Mouse (Mus musculus): Measurements from ENCODE around the gene Theg. TPM values are rescaled to one million over a fixed set of nuclear protein-coding genes. Genes with fewer than 3 reads are reported as not detected.

Gene Theg
- total RNA-seq, 2 experiments from 2014 or later: 0.60 TPM; not detected in 1

DNA sequence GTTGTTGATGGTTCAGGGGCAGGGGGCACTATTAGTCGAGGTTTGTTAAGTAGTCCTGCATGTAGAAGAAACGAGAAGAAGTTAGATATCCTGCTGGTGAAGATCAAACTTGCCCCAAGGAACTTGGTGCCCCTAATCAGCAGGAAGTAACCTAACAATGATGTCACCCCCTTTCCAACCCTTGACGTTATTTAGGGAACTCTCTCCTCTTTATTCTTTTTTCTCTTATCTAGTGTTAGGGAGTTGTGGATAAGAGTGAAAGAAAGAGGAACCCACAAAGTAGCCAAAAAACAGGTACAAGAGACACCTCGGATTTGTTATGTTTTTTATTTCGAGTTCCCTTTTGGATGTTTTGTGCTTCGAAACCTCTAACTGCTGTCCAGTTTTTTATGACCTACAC is 7.0 kb upstream of the Theg start:
- DNase-seq: no peak

DNA sequence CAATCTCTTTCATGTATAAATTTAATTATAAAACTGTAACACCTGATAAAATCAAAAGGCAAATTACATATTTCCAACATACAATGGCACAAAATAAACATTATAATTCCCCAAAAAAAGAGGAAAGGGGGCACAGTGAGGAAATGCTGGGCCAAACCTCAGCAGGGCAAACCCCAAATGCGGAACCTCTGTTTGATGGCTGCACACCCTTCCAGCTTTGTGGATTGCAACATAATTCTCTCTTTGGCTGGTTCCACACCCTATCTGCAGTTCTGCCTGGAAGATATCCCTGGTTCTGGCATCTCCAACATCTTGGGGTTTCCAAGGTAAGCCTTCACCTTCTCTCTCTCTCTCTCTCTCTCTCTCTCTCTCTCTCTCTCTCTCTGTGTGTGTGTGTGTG is 3.6 kb upstream of the Theg start:
- no peak for DNase-seq

DNA sequence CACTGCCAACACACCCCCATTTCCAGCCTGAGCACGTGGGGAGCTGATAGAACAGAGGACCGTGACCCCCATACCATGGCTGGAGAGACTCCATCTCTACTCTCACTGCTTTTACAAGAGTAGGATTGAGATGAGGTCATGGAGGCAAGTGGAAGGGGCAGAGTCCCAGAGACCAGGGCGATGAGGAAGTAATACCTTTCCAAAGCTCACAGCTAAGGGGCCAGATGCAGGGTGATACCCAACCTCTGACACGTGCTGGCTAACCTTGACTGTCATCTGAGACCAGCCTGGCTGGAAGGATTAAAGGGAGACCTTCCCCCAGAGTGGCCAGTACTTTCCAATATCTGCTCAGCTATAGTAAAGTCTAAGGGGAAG is 608 bp upstream of the Theg start:
- DNase-seq: no peak

DNA sequence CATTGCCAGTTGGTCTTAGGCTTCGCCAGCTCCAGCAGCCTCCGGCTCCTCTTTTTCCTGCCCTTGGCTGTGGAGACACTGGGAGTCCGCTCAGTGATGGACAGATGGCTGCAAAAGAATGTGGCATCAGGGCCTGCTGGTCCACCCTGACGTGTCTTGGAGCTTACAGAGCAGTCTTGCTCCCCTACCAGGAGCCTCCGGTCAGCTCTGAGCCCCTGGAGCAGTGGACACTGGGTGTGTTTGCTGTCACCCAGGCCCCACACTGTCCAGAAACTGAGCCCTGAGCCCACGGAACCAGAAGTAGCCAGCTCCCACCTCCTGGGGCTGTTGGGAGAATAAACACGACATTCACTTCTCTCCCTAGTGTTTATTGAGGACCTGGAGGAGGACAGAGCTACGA is 888 bp downstream of the Theg start:
- no peak for DNase-seq

DNA sequence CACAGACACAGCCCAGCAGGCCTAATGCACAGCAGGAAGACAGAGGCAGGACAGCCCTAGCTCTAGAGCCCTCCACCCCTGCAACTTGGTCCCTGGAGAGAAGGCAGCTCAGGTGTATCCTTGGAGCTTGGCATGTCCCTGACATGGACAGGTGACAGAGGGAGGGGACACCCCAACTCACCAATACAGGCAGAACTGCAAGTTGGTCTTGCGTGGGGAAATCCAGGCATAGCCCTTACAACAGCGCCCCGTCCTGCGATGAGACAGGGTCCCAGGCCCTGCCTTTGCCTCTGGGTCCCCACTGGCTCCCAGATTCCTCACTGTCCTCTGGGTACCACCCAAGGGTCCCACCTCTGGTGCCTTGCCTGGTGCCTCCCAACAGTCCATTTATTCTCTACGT is 1.4 kb downstream of the Theg start:
- no peak for DNase-seq

DNA sequence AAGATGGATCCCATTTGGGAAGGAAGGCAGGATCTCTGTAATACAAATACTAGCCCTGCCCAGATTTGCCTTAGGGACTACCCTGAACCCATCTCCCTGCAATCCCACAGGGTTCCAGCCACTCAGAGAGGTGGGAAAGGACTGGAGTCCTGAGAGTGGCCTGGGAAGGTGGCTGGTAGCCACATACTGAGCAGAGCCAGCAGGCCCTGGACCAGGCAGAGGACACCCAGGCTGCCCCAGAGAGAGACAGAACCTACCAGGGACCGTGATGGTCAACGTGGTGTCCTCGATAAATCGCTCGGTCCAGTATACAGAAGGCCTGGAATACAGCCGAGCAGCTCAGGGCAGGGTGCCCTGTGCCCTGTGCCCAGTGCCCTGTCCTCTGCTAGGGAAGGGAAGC is 2.0 kb downstream of the Theg start:
- no peak for DNase-seq

DNA sequence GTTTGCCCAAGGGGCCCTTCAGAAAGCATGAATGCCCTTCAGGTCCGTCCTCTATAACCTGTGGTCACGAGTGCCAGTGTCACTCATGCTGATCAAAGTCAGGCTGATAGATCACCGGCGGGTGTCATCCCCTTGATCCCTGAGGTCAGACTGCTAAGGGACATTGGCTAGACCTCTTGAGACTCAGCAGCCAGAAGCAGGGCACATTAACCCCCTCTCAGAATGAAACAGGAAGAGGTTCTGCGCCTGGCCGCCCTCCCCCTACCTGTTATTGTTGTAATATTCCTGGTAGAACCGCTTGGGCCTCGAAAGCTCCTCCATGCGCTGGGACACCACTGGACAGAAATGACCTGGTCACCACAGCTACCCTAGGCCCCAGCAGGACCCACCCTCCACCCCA is 2.7 kb downstream of the Theg start:
- no peak for DNase-seq

DNA sequence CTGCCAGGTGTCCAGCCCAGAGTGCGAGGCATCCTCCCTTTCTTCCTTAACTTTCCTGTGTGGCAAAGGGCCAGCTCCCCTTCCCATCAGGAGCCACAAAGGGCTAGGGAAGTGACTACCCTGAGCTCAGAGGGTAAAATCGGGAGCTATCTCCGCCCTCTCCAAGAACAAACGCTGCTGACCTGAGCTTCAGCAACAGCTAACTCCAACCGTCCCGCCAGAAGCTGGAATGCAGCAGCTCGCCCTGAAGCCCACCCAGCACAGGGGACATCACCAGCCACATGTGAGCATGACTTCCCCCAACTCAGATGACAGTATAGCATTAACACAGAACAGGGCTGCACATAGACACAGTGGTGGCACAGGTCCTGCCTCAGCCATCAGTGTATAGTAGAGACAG is 3.1 kb downstream of the Theg start:
- DNase-seq: no peak

DNA sequence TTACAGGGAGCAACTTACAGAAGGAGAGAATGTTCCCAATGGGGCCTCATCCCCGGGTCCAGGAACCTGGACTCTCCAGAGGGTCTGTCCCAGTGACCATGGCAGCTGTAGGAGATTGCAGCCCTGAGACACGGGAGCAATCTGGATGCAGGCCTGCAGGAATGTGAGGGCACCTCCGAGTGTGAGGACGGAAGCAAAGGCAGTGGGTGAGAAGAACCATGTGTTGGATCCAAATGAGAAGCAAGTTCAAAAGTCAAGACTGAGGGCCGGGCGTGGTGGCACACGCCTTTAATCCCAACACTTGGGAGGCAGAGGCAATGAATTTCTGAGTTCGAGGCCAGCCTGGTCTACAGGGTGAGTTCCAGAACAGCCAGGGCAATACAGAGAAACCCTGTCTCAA is 5.6 kb downstream of the Theg start:
- DNase-seq: no peak

DNA sequence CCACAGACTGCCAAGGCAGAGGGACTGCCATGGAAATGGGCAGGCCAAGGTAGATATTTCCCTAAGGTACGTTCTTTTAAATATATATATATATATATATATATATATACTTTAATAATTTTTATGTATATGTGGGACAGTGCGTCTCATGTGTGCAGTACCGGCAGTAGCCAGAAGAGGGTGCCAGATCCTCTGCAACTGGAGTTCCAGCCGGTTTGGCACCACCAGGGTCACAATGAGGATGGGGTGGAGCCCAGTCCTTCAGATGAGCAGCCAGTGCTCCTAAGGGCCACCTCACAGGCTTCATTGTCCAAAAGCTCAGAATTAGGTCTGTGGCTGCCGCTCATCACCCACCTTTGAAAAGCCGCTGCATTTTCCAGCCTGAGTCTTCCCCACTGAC is 6.3 kb downstream of the Theg start:
- DNase-seq: peak in 1 of 2 experiments; percentile 19

DNA sequence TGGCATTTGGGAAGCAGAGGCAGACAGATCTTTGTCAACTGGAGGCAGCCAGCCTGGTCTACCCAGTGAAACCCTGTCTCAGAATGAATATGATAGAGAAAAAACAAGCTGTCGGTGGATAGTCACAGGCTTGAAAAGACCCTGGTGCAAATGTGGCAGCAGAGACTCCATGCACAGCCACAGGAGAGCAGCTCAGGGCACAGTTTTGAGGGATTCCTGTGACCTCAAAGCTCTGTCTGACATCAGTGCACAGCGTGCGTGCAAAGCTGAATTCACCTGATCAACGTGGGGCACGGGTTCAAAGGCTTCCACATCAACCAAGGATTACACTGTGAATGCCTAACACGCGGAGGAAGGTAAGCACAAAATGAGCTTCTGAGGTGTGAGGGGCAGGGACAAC is 6.8 kb downstream of the Theg start:
- DNase-seq: no peak

DNA sequence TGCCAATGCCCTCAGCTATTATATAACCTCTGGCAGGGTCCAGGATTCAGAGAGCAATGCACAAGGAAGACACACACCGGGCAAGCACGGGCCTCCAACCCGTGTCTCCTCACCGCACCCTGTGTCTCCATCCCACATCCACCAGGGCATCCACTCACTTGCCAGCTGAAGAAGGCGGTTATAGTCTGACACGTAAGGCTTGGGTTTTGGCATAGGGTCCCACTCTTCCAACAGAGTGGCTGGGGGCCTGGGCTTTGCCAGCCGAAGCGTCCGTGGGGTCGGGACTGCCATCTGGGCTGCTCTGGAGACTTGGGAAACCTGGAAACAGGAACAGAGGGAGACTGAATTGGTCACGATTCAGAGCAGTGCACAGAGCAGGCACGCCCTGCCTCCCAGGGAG is 7.3 kb downstream of the Theg start:
- no peak for DNase-seq

DNA sequence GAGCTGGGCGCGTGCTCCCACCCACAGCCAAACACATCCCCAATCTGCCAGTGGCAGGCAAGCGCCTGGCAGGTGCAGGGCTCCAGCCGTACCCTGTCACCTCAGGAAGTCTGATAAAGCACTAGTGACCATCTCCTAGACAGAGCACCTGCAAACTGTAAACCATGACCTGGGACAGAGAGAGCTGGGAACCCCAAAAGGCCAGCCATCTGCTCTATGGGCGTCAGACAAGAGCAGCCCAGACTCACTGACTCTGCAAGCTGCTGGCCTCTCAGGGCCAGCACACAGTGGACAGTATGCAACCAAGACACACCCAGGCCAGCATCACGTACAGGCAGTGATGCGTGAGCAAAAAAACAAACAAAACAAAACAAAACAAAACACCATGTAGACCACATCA is 8.2 kb downstream of the Theg start:
- no peak for DNase-seq

DNA sequence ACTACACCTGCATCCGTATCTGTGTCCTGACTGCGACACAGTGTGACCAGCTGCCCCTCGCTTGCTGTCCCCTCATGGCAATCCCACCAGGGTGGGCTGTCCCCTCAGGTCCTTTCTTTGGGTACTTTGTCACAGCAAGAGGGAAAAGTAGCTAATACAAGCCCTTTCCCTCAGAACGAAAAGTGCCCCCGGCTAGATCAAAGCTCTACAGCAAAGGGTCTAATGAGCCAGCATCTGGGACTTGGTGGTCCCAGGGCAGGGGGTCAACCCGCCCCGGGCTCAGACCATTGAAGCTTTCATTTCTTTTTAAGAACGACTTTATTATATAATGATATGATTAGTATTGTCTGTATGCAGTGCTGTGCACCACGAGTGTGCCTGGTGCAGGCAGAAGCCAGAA is 8.9 kb downstream of the Theg start:
- no peak for DNase-seq

DNA sequence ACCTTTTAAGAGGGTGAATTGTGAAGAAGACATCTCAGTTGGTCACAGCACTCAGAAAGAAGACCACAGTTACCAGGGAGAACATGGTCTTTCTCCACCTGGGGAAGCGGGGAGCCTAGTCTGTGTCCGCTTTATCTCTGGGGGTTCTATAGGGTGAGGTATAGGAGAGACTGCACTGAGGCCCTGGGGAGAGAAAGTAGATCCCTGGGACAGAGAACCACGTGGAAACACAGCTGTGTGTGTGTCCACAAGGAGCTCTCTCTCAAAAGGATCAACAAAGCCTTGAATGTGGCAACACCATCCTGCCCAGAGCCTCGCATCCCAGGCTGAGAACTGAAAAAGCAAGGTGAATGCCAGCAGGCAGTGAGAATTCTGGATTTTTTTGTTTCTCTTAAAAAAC is 9.8 kb downstream of the Theg start:
- DNase-seq: no peak

DNA sequence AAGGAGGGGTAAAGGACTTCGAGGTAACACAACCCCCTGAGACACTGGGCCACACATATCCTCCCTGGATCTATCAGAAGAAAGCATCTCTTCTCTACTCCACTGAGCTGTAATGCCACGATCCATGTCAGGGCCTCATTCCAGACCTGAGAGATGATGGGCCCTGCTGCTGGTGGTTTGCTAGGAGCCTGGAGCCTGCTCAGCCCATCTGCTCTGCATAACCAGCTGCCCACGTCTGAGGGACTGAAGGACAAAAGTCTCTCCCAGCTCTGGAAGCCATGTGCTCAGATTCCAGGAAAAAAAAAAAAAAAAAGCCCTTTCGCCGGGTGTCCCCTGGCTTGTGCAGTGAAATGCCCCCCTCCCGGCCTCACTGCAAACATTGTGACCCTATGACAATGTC is 11.4 kb downstream of the Theg start:
- no peak for DNase-seq

DNA sequence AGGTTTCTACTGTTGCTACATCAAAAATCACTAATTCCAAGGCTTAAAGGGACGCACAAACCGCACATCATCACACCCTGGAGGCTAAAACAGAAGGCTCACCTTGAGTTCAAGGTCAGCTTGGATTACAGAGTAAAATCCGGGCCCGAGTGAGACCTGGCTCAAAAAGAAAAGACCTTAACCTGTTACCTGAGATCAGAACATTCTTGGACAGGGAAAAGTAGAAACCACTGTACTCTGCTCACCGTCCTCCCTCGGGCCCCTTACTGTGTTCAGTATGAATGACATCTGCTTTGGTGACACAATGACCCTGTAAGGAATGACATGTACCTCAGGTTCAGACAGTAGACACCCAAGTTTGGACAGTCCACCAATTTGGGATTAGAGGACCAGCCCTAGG is 12.3 kb downstream of the Theg start:
- DNase-seq: no peak

DNA sequence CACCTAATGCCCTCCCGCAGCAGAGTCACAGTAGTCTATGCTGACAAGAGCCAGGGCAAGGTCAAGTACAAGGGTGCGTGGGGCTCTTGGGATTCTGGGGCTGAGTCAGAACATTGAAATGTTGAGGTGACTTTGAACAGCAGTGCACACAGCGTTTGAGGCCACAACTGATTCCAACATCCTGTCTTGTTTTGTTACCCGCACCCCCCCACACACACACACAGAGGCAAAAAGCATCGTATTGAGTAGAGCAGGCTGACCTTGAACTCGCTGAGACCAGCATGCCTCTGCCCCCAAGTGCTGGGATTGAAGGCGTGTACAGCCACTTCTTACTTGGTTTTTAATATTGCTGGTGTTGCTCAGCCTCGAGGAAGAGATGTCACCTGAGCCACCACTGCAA is 12.8 kb downstream of the Theg start:
- DNase-seq: no peak

DNA sequence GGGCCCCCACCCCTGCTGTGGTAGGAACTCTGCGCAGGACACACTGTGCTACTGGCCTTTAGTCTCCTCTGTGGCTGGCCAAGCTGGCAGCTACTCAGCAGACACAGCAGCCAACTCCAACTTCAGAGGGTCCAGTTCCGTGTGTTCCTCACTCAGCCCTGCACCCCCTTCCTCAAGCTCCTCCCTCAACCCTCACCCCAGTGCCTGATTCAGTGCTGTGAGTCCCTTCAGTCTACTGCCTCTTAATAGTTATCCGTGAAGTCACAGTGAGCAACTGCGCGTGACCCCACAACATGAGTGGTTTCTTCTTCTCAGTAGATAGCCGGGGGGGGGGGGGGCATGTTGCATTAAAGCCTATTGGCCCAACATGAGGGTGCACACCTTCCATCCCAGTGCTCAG is 13.5 kb downstream of the Theg start:
- no peak for DNase-seq

DNA sequence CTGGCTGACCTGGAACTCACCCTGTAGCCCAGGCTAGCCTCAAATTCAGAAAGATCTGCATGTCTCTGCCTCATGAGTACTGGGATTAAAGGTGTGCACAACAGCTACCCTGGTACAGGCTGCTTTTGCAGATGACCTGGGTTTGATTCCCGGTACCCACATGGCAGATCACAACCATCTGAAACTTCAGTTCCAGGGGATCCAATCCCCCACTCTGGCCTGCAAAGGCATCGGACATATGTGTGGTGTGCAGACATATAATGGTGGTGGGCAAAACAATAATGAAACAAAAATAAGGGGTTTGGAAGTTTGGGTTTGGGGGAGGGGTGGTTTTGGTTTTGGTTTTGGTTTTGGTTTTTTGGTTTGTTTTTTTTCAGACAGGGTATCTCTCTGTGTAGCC is 15.8 kb downstream of the Theg start:
- no peak for DNase-seq

DNA sequence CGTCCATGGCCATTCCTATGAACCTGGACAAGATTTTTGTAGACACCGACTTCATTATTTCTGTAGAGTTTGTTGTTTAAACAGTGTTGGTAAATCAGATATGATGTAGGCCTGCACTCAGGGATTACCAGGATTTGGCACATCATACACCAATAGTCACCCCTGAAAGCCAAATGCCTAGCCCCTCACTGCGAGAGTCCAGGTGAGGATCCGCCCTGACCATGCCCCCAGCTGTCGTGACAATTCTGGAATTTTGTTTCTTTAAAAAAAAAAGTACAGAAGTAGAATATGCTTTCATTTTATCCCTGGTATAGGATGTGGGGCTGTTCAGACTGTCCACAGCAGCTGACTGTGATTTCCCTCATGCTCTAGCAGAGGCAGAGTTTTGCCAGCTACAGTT is 17.2 kb downstream of the Theg start:
- DNase-seq: no peak

DNA sequence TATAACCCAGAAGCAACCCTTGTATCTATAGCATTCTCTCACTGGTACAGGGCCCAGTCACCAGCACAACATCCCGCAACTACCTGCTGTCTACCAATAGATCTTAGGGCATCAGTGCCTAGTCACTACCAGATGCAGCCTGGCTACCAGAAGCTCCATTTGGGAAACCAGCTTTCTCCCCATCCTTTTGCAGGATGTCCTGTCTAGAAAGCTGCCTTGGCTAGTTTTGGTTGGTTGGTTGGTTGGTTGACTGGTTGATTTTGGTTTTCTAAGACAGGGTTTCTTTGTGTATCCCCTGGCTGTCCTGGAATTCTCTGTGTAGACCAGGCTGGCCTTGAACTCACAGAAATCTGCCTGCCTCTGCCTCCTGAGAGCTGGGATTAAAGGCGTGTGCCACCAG is 27.4 kb downstream of the Theg start:
- DNase-seq: no peak

DNA sequence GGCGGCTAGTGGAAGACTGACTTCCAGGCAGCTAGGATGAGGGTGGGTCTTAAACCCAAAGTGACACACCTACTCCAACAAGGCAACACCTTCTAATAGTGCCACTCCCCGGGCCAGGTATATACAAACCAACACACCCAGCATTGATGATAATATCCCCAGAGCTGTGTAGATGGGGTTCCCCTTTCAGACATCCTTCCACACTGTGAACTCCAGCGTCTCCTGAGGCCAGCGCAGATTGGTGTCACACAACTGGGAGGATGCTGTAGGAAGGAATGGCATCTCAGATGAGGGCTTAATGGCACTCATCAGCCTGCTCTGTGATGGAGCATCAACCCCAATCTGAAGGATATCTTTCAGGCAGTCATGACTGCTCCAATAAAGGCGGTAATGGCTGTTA is 29.6 kb downstream of the Theg start:
- no peak for DNase-seq

DNA sequence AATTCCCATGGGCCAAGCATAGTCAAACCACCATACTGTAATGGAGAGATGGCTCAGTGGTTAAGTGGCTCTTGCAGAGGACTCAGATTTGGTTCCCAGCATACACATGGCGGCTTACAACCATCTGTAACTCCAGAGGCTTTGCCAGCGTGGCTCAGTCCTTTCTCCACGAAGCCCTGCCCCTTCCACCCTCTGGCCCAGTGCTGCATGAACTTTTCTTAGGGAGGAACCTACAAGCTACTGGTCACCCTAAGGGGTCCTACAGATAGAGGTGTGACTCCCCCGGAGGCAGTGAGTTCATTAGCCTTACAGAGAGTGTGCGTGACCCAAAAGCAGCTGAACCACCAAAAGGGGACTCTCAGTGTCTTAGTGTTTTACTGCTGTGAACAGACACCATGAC is 30.2 kb downstream of the Theg start:
- DNase-seq: no peak

DNA sequence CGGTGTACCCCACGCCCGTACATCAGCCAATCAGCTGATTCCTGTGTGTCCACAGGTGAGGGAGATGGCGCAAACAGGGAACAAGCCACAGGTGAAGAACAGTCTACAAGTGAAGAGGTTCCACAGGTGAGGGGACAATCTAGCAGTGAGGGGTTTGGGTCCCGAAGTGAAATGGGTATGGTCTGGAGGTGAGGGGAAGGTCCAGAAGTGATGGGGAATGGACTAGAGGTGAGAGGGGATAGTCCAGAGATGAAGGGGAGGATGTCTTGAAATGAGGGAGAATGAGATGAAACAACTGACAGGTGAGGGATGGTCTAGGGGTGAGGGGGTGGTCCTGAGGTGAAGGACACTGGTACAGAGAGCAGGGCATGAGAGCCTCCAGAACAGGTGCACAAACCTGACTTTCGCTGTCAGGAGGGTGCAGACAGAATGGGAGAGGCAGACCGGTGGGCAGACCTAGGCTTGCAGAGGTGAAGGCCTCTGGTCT is 31.9 kb downstream of the Theg start:
- DNase-seq: no peak
